Mouse (Mus musculus): ENCODE measurements at regions not wholly inside any gene's neighbourhood (a gene's known extent, or its start where the extent isn't known, plus 50 kb on each side); places are given as distances from the start of the nearest gene placed in this dataset.
A peak's percentile ranks its signal among the peaks of the same experiment; 100 is the strongest.

- no peaks in the 10 kb centered on the region for H3K27me3 ChIP-seq (ENCODE audit: insufficient read depth, low read length)
- H3K27ac ChIP-seq (ENCODE audit: low read depth, low read length): no peak overlapping the region
- 90% methylated on average over 13 of the region's 13 CpGs for WGBS
- no peak for TF ChIP-seq CTCF (IDR thresholded peaks at IDR 0.05)
- ATAC-seq (ENCODE audit: low FRiP score): no peak
- no peaks in the 10 kb centered on the region for H3K36me3 ChIP-seq (ENCODE audit: insufficient read depth, low read length)
- DNase-seq (ENCODE audit: low spot score): no peak
- no peaks in the 10 kb centered on the region for H3K4me1 ChIP-seq (ENCODE audit: insufficient read depth, low read length)
- no peak overlapping the region for H3K4me3 ChIP-seq (ENCODE audit: low read depth, low read length)
- H3K4me2 ChIP-seq (ENCODE audit: low read depth, low read length, poor library complexity, severe bottlenecking): no peak overlapping the region
- 0 out of 2 replicates have a peak, but pooled peaks cover 8% of the 10 kb centered on the region for H3K9me3 ChIP-seq (ENCODE audit: low read length)
- H3K9ac ChIP-seq (replicated peaks; ENCODE audit: low read length, poor library complexity, severe bottlenecking): no peak overlapping the region
Measured at GRCm38 (mm10) chr10:98840957-98841831, 73.0 kb upstream of the Atp2b1 start.

- no peaks in the 10 kb centered on the region for H3K36me3 ChIP-seq (ENCODE audit: insufficient read depth, low read length)
- DNase-seq (ENCODE audit: low spot score): no peak
- H3K9ac ChIP-seq (replicated peaks; ENCODE audit: low read length, poor library complexity, severe bottlenecking): no peak overlapping the region
- H3K4me3 ChIP-seq (ENCODE audit: low read depth, low read length): no peak overlapping the region
- no peak for TF ChIP-seq CTCF (IDR thresholded peaks at IDR 0.05)
- 85% methylated on average over 3 of the region's 3 CpGs for WGBS
- no peak overlapping the region for H3K27ac ChIP-seq (ENCODE audit: low read depth, low read length)
- 0 out of 2 replicates have a peak, but pooled peaks cover 8% of the 10 kb centered on the region for H3K9me3 ChIP-seq (ENCODE audit: low read length)
- H3K4me2 ChIP-seq (ENCODE audit: low read depth, low read length, poor library complexity, severe bottlenecking): no peak overlapping the region
- no peaks in the 10 kb centered on the region for H3K4me1 ChIP-seq (ENCODE audit: insufficient read depth, low read length)
- H3K27me3 ChIP-seq (ENCODE audit: insufficient read depth, low read length): no peaks in the 10 kb centered on the region
- no peak for ATAC-seq (ENCODE audit: low FRiP score)
Measured at GRCm38 (mm10) chr10:98841860-98842259, 72.3 kb upstream of the Atp2b1 start.

- no peak overlapping the region for H3K27ac ChIP-seq (ENCODE audit: low read depth, low read length)
- no peaks in the 10 kb centered on the region for H3K4me1 ChIP-seq (ENCODE audit: insufficient read depth, low read length)
- no peak overlapping the region for H3K9ac ChIP-seq (replicated peaks; ENCODE audit: low read length, poor library complexity, severe bottlenecking)
- no peak for TF ChIP-seq CTCF (IDR thresholded peaks at IDR 0.05)
- no peak for ATAC-seq (ENCODE audit: low FRiP score)
- no peak for DNase-seq (ENCODE audit: low spot score)
- H3K4me2 ChIP-seq (ENCODE audit: low read depth, low read length, poor library complexity, severe bottlenecking): no peak overlapping the region
- WGBS: 93% methylated on average over 1 of the region's 1 CpGs
- H3K4me3 ChIP-seq (ENCODE audit: low read depth, low read length): no peak overlapping the region
- no peaks in the 10 kb centered on the region for H3K36me3 ChIP-seq (ENCODE audit: insufficient read depth, low read length)
- no peaks in the 10 kb centered on the region for H3K27me3 ChIP-seq (ENCODE audit: insufficient read depth, low read length)
- H3K9me3 ChIP-seq (ENCODE audit: low read length): 0 out of 2 replicates have a peak, but pooled peaks cover 8% of the 10 kb centered on the region
Measured at GRCm38 (mm10) chr10:98842721-98843120, 71.5 kb upstream of the Atp2b1 start.

- no peak for DNase-seq (ENCODE audit: low spot score)
- H3K9ac ChIP-seq (replicated peaks; ENCODE audit: low read length, poor library complexity, severe bottlenecking): no peak overlapping the region
- H3K27me3 ChIP-seq (ENCODE audit: insufficient read depth, low read length): no peaks in the 10 kb centered on the region
- H3K4me3 ChIP-seq (ENCODE audit: low read depth, low read length): no peak overlapping the region
- H3K4me2 ChIP-seq (ENCODE audit: low read depth, low read length, poor library complexity, severe bottlenecking): no peak overlapping the region
- WGBS: 92% methylated on average over 3 of the region's 3 CpGs
- H3K27ac ChIP-seq (ENCODE audit: low read depth, low read length): no peak overlapping the region
- no peaks in the 10 kb centered on the region for H3K9me3 ChIP-seq (ENCODE audit: low read length)
- no peaks in the 10 kb centered on the region for H3K36me3 ChIP-seq (ENCODE audit: insufficient read depth, low read length)
- no peaks in the 10 kb centered on the region for H3K4me1 ChIP-seq (ENCODE audit: insufficient read depth, low read length)
- no peak for ATAC-seq (ENCODE audit: low FRiP score)
- TF ChIP-seq CTCF (IDR thresholded peaks at IDR 0.05): no peak
Measured at GRCm38 (mm10) chr10:98849851-98850250, 64.4 kb upstream of the Atp2b1 start.

GRCm38 (mm10) chr10:98857395-98857794 lies 56.8 kb upstream of the Atp2b1 start:
- H3K4me3 ChIP-seq (ENCODE audit: low read depth, low read length): no peak overlapping the region
- H3K36me3 ChIP-seq (ENCODE audit: insufficient read depth, low read length): no peaks in the 10 kb centered on the region
- no peak overlapping the region for H3K9ac ChIP-seq (replicated peaks; ENCODE audit: low read length, poor library complexity, severe bottlenecking)
- no peak overlapping the region for H3K27ac ChIP-seq (ENCODE audit: low read depth, low read length)
- H3K9me3 ChIP-seq (ENCODE audit: low read length): no peaks in the 10 kb centered on the region
- ATAC-seq (ENCODE audit: low FRiP score) (no peak), DNase-seq (ENCODE audit: low spot score) (peak; percentile 2)
- H3K27me3 ChIP-seq (ENCODE audit: insufficient read depth, low read length): no peaks in the 10 kb centered on the region
- H3K4me1 ChIP-seq (ENCODE audit: insufficient read depth, low read length): no peaks in the 10 kb centered on the region
- no peak for TF ChIP-seq CTCF (IDR thresholded peaks at IDR 0.05)
- no peak overlapping the region for H3K4me2 ChIP-seq (ENCODE audit: low read depth, low read length, poor library complexity, severe bottlenecking)
- WGBS: 56% methylated on average over 3 of the region's 3 CpGs

GRCm38 (mm10) chr10:98861521-98861920 lies 52.7 kb upstream of the Atp2b1 start:
- H3K36me3 ChIP-seq (ENCODE audit: insufficient read depth, low read length): no peaks in the 10 kb centered on the region
- DNase-seq (ENCODE audit: low spot score) (no peak), ATAC-seq (ENCODE audit: low FRiP score) (no peak)
- no peaks in the 10 kb centered on the region for H3K4me1 ChIP-seq (ENCODE audit: insufficient read depth, low read length)
- no peak overlapping the region for H3K9ac ChIP-seq (replicated peaks; ENCODE audit: low read length, poor library complexity, severe bottlenecking)
- no peaks in the 10 kb centered on the region for H3K9me3 ChIP-seq (ENCODE audit: low read length)
- no peak overlapping the region for H3K4me3 ChIP-seq (ENCODE audit: low read depth, low read length)
- H3K27me3 ChIP-seq (ENCODE audit: insufficient read depth, low read length): no peaks in the 10 kb centered on the region
- H3K27ac ChIP-seq (ENCODE audit: low read depth, low read length): no peak overlapping the region
- H3K4me2 ChIP-seq (ENCODE audit: low read depth, low read length, poor library complexity, severe bottlenecking): no peak overlapping the region
- 77% methylated on average over 10 of the region's 10 CpGs for WGBS
- no peak for TF ChIP-seq CTCF (IDR thresholded peaks at IDR 0.05)
